Mouse (Mus musculus): Measurements from ENCODE around the gene Dlgap1. TPM values are rescaled to one million over a fixed set of nuclear protein-coding genes. Genes with fewer than 3 reads are reported as not detected.

The Dlgap1 gene
- polyA plus RNA-seq, 1 experiment from 2014 or later = 1.3 TPM

GRCm38 (mm10) chr17:70854021-70854420 is 885.1 kb downstream of the Dlgap1 start:
- peak overlapping the region; percentile 99 for H3K27ac ChIP-seq (ENCODE audit: low read length)
- no peak for ATAC-seq
- 25% methylated on average over 6 of the region's 6 CpGs for WGBS
- peak overlapping the region; percentile 72 for H3K4me3 ChIP-seq (ENCODE audit: low read length)
- no peaks in the 10 kb centered on the region for H3K36me3 ChIP-seq (ENCODE audit: control insufficient read depth, insufficient read depth, low read length)
- H3K4me1 ChIP-seq (ENCODE audit: control insufficient read depth, insufficient read depth, low read length) = peaks cover 7% of the 10 kb centered on the region; the same call in 1 of the 2 replicates
- peak overlapping the region; percentile 91 for H3K9ac ChIP-seq (ENCODE audit: low read depth, low read length)
- no peaks in the 10 kb centered on the region for H3K9me3 ChIP-seq (ENCODE audit: control insufficient read depth, low read length)
- peak overlapping the region; percentile 97 for H3K4me2 ChIP-seq (ENCODE audit: low read depth, low read length)
- H3K27me3 ChIP-seq (replicated peaks; ENCODE audit: control insufficient read depth, insufficient read depth, low read length) = no peaks in the 10 kb centered on the region

- H3K27me3 ChIP-seq (replicated peaks; ENCODE audit: control insufficient read depth, insufficient read depth, low read length) = no peaks in the 10 kb centered on the region
- no peak overlapping the region for H3K9ac ChIP-seq (ENCODE audit: low read depth, low read length)
- H3K4me1 ChIP-seq (ENCODE audit: control insufficient read depth, insufficient read depth, low read length) = peaks cover 7% of the 10 kb centered on the region; the same call in 1 of the 2 replicates
- H3K36me3 ChIP-seq (ENCODE audit: control insufficient read depth, insufficient read depth, low read length) = no peaks in the 10 kb centered on the region
- H3K27ac ChIP-seq (ENCODE audit: low read length) = peak overlapping the region; percentile 47
- no peaks in the 10 kb centered on the region for H3K9me3 ChIP-seq (ENCODE audit: control insufficient read depth, low read length)
- H3K4me2 ChIP-seq (ENCODE audit: low read depth, low read length) = peak overlapping the region; percentile 1; the same call in 1 of the 2 replicates
- H3K4me3 ChIP-seq (ENCODE audit: low read length) = peak overlapping the region; percentile 3; the same call in 1 of the 2 replicates
- 39% methylated on average over 12 of the region's 12 CpGs for WGBS
- ATAC-seq = peak; percentile 36
Observed at GRCm38 (mm10) chr17:70856871-70857415, 888.1 kb downstream of the Dlgap1 start.

GRCm38 (mm10) chr17:70858814-70859213 is 889.9 kb downstream of the Dlgap1 start:
- Histone ChIP-seq H3K4me3 (ENCODE audit: low read length) (no peak overlapping the region), H3K36me3 (ENCODE audit: control insufficient read depth, insufficient read depth, low read length) (no peaks in the 10 kb centered on the region), H3K9me3 (ENCODE audit: control insufficient read depth, low read length) (no peaks in the 10 kb centered on the region), H3K4me1 (ENCODE audit: control insufficient read depth, insufficient read depth, low read length) (peaks cover 6% of the 10 kb centered on the region; the same call in 1 of the 2 replicates), H3K4me2 (ENCODE audit: low read depth, low read length) (no peak overlapping the region), H3K27ac (ENCODE audit: low read length) (no peak overlapping the region), H3K27me3 (replicated peaks; ENCODE audit: control insufficient read depth, insufficient read depth, low read length) (no peaks in the 10 kb centered on the region), H3K9ac (ENCODE audit: low read depth, low read length) (no peak overlapping the region)
- 82% methylated on average over 4 of the region's 4 CpGs for WGBS
- ATAC-seq = no peak

GRCm38 (mm10) chr17:70864117-70864516 is 895.2 kb downstream of the Dlgap1 start:
- no peaks in the 10 kb centered on the region; the same call in 1 of the 2 replicates for H3K27me3 ChIP-seq (replicated peaks; ENCODE audit: control insufficient read depth, insufficient read depth, low read length)

GRCm38 (mm10) chr17:70864645-70865044 is 895.8 kb downstream of the Dlgap1 start:
- ATAC-seq = 0 out of 2 replicates have a peak, but pooled peaks have one; percentile 12
- WGBS = 68% methylated on average over 3 of the region's 3 CpGs
- no peaks in the 10 kb centered on the region for H3K9me3 ChIP-seq (ENCODE audit: control insufficient read depth, low read length)
- no peak overlapping the region for H3K4me3 ChIP-seq (ENCODE audit: low read length)
- no peak overlapping the region for H3K27ac ChIP-seq (ENCODE audit: low read length)
- H3K9ac ChIP-seq (ENCODE audit: low read depth, low read length) = no peak overlapping the region
- H3K27me3 ChIP-seq (replicated peaks; ENCODE audit: control insufficient read depth, insufficient read depth, low read length) = no peaks in the 10 kb centered on the region; the same call in 1 of the 2 replicates
- no peaks in the 10 kb centered on the region for H3K36me3 ChIP-seq (ENCODE audit: control insufficient read depth, insufficient read depth, low read length)
- H3K4me2 ChIP-seq (ENCODE audit: low read depth, low read length) = no peak overlapping the region
- H3K4me1 ChIP-seq (ENCODE audit: control insufficient read depth, insufficient read depth, low read length) = peaks cover 5% of the 10 kb centered on the region; the same call in 1 of the 2 replicates

More at GRCm38 (mm10) chr17:70864117-70864516, 895.2 kb downstream of the Dlgap1 start:
- no peaks in the 10 kb centered on the region for H3K36me3 ChIP-seq (ENCODE audit: control insufficient read depth, insufficient read depth, low read length)
- no peak for ATAC-seq
- WGBS = 96% methylated on average over 8 of the region's 8 CpGs
- H3K4me1 ChIP-seq (ENCODE audit: control insufficient read depth, insufficient read depth, low read length) = peaks cover 5% of the 10 kb centered on the region; the same call in 1 of the 2 replicates
- H3K9me3 ChIP-seq (ENCODE audit: control insufficient read depth, low read length) = no peaks in the 10 kb centered on the region
- no peak overlapping the region for H3K4me2 ChIP-seq (ENCODE audit: low read depth, low read length)
- no peak overlapping the region for H3K4me3 ChIP-seq (ENCODE audit: low read length)
- no peak overlapping the region for H3K27ac ChIP-seq (ENCODE audit: low read length)
- no peak overlapping the region for H3K9ac ChIP-seq (ENCODE audit: low read depth, low read length)

GRCm38 (mm10) chr17:70865060-70865604 is 896.3 kb downstream of the Dlgap1 start:
- H3K4me3 ChIP-seq (ENCODE audit: low read length) = no peak overlapping the region

GRCm38 (mm10) chr17:70866029-70866428 is 897.2 kb downstream of the Dlgap1 start:
- Histone ChIP-seq H3K27me3 (replicated peaks; ENCODE audit: control insufficient read depth, insufficient read depth, low read length) (no peaks in the 10 kb centered on the region; the same call in 1 of the 2 replicates), H3K4me1 (ENCODE audit: control insufficient read depth, insufficient read depth, low read length) (peaks cover 5% of the 10 kb centered on the region; the same call in 1 of the 2 replicates), H3K9me3 (ENCODE audit: control insufficient read depth, low read length) (no peaks in the 10 kb centered on the region), H3K4me2 (ENCODE audit: low read depth, low read length) (no peak overlapping the region), H3K36me3 (ENCODE audit: control insufficient read depth, insufficient read depth, low read length) (no peaks in the 10 kb centered on the region), H3K4me3 (ENCODE audit: low read length) (no peak overlapping the region), H3K27ac (ENCODE audit: low read length) (no peak overlapping the region), H3K9ac (ENCODE audit: low read depth, low read length) (no peak overlapping the region)
- WGBS = 92% methylated on average over 5 of the region's 5 CpGs
- no peak for ATAC-seq

More at GRCm38 (mm10) chr17:70865060-70865604, 896.3 kb downstream of the Dlgap1 start:
- Histone ChIP-seq H3K9me3 (ENCODE audit: control insufficient read depth, low read length) (no peaks in the 10 kb centered on the region), H3K4me2 (ENCODE audit: low read depth, low read length) (no peak overlapping the region), H3K36me3 (ENCODE audit: control insufficient read depth, insufficient read depth, low read length) (no peaks in the 10 kb centered on the region), H3K27me3 (replicated peaks; ENCODE audit: control insufficient read depth, insufficient read depth, low read length) (no peaks in the 10 kb centered on the region; the same call in 1 of the 2 replicates), H3K4me1 (ENCODE audit: control insufficient read depth, insufficient read depth, low read length) (peaks cover 5% of the 10 kb centered on the region; the same call in 1 of the 2 replicates), H3K9ac (ENCODE audit: low read depth, low read length) (no peak overlapping the region), H3K27ac (ENCODE audit: low read length) (no peak overlapping the region)
- WGBS = 57% methylated on average over 10 of the region's 10 CpGs
- peak; percentile 69 for ATAC-seq

- peaks cover 5% of the 10 kb centered on the region; the same call in 1 of the 2 replicates for H3K4me1 ChIP-seq (ENCODE audit: control insufficient read depth, insufficient read depth, low read length)
- ATAC-seq = no peak
- WGBS = 84% methylated on average over 6 of the region's 6 CpGs
- no peak overlapping the region for H3K27ac ChIP-seq (ENCODE audit: low read length)
- no peaks in the 10 kb centered on the region for H3K36me3 ChIP-seq (ENCODE audit: control insufficient read depth, insufficient read depth, low read length)
- H3K4me2 ChIP-seq (ENCODE audit: low read depth, low read length) = no peak overlapping the region
- H3K9me3 ChIP-seq (ENCODE audit: control insufficient read depth, low read length) = no peaks in the 10 kb centered on the region
- no peak overlapping the region for H3K9ac ChIP-seq (ENCODE audit: low read depth, low read length)
- H3K27me3 ChIP-seq (replicated peaks; ENCODE audit: control insufficient read depth, insufficient read depth, low read length) = no peaks in the 10 kb centered on the region; the same call in 1 of the 2 replicates
- H3K4me3 ChIP-seq (ENCODE audit: low read length) = no peak overlapping the region
Observed at GRCm38 (mm10) chr17:70866538-70867114, 897.8 kb downstream of the Dlgap1 start.

- H3K9me3 ChIP-seq (ENCODE audit: control insufficient read depth, low read length) = no peaks in the 10 kb centered on the region
- no peaks in the 10 kb centered on the region for H3K36me3 ChIP-seq (ENCODE audit: control insufficient read depth, insufficient read depth, low read length)
- no peak overlapping the region for H3K4me3 ChIP-seq (ENCODE audit: low read length)
- no peak overlapping the region for H3K4me2 ChIP-seq (ENCODE audit: low read depth, low read length)
- WGBS = 78% methylated on average over 5 of the region's 5 CpGs
- H3K27me3 ChIP-seq (replicated peaks; ENCODE audit: control insufficient read depth, insufficient read depth, low read length) = no peaks in the 10 kb centered on the region; the same call in 1 of the 2 replicates
- H3K27ac ChIP-seq (ENCODE audit: low read length) = no peak overlapping the region
- H3K9ac ChIP-seq (ENCODE audit: low read depth, low read length) = no peak overlapping the region
- ATAC-seq = no peak
- peaks cover 7% of the 10 kb centered on the region; the same call in 1 of the 2 replicates for H3K4me1 ChIP-seq (ENCODE audit: control insufficient read depth, insufficient read depth, low read length)
Observed at GRCm38 (mm10) chr17:70868577-70869229, 899.8 kb downstream of the Dlgap1 start.
